Mouse (Mus musculus): ENCODE measurements around the gene Zfp37. TPM values are rescaled to one million over a fixed set of nuclear protein-coding genes. Genes with fewer than 3 reads are reported as not detected.
"Not testable (repeated sequence)": the region's sequence is repeated elsewhere in the genome, so short reads cannot be mapped to it uniquely, and the experiment has no call there.

The Zfp37 gene
- total RNA-seq, 2 experiments from 2014 or later = 23.0 to 25.6 TPM

GRCm38 (mm10) chr4:62210035-62210434 is 20.8 kb downstream of the Zfp37 start:
- DNase-seq (ENCODE audit: low spot score in 2 of 2) = no peak

- peak in 1 of 2 experiments; percentile 47 for DNase-seq (ENCODE audit: low spot score in 2 of 2)
Observed at GRCm38 (mm10) chr4:62208696-62209380, 22.0 kb downstream of the Zfp37 start.

GRCm38 (mm10) chr4:62207851-62208695 is 22.8 kb downstream of the Zfp37 start:
- peak; percentile 92 to 93 for DNase-seq (ENCODE audit: low spot score in 2 of 2)

- no peak for DNase-seq (ENCODE audit: low spot score in 2 of 2)
Observed at GRCm38 (mm10) chr4:62199923-62200529, 30.8 kb downstream of the Zfp37 start.

GRCm38 (mm10) chr4:62188778-62189177 is 42.1 kb downstream of the Zfp37 start:
- DNase-seq (ENCODE audit: low spot score in 2 of 2) = no peak

GRCm38 (mm10) chr4:62177282-62177681 is 53.6 kb downstream of the Zfp37 start:
- peak; percentile 14 to 31 for DNase-seq (ENCODE audit: low spot score in 2 of 2)

GRCm38 (mm10) chr4:62174471-62174870 is 56.4 kb downstream of the Zfp37 start:
- DNase-seq (ENCODE audit: low spot score in 2 of 2) = no peak

- not testable (repeated sequence) for DNase-seq (ENCODE audit: low spot score in 2 of 2)
Observed at GRCm38 (mm10) chr4:62167636-62168035, 63.2 kb downstream of the Zfp37 start.

- no peak for DNase-seq (ENCODE audit: low spot score in 2 of 2)
Observed at GRCm38 (mm10) chr4:62158401-62158800, 72.4 kb downstream of the Zfp37 start.

- peak in 1 of 2 experiments; percentile 6 for DNase-seq (ENCODE audit: low spot score in 2 of 2)
Observed at GRCm38 (mm10) chr4:62150811-62151210, 80.0 kb downstream of the Zfp37 start, which contains the start of gene Mup21. Gene Mup21, minus strand, starts transcription at chr4:62150863.

Other genes with a start within 250 kb of the Zfp37 start
- gene Mup20, start 176.9 kb downstream of the Zfp37 start, total RNA-seq (2021) = not detected
- gene Mup3, start 143.7 kb downstream of the Zfp37 start, total RNA-seq (2021) = not detected
- gene Mup21, start 80.2 kb downstream of the Zfp37 start, total RNA-seq (2021) = not detected
- gene Slc31a2, start 31.5 kb upstream of the Zfp37 start, total RNA-seq (2021) = 1 to 10 TPM; 9.2 to 9.7 TPM
- gene Fkbp15, start 129.5 kb upstream of the Zfp37 start, total RNA-seq (2021) = 10 to 100 TPM; 38.2 to 38.4 TPM
- gene Slc31a1, start 129.7 kb upstream of the Zfp37 start, total RNA-seq (2021) = 10 to 100 TPM; 10.5 to 11.2 TPM
- gene Cdc26, start 177.6 kb upstream of the Zfp37 start, total RNA-seq (2021) = 10 to 100 TPM; 48.0 to 48.8 TPM
- gene Prpf4, start 177.8 kb upstream of the Zfp37 start, total RNA-seq (2021) = 10 to 100 TPM; 12.8 to 13.5 TPM
- not detected for gene Rnf183, start 204.2 kb upstream of the Zfp37 start, total RNA-seq (2021)
- 1 to 10 TPM; 6.1 to 8.5 TPM for gene Wdr31, start 239.8 kb upstream of the Zfp37 start, total RNA-seq (2021)
- gene Bspry, start 249.0 kb upstream of the Zfp37 start, total RNA-seq (2021) = under 1 TPM; 0.25 to 0.72 TPM

Data from layer of hippocampus, adult 18-20 months (tissue).